Mouse (Mus musculus): ENCODE data around the gene Gtf3c2.

- peak; percentile 79 for TF ChIP-seq POLR2A (IDR thresholded peaks at IDR 0.05; ENCODE audit: low read depth, low read length)
- TF ChIP-seq SMC3 (IDR thresholded peaks at IDR 0.05; ENCODE audit: low read depth, low read length), result no peak
- peak; percentile 62; the same call in 1 of the 2 replicates for TF ChIP-seq UBTF (IDR thresholded peaks at IDR 0.05; ENCODE audit: low read depth, low read length)
- no peak for TF ChIP-seq ZNF384 (IDR thresholded peaks at IDR 0.05; ENCODE audit: low read depth, low read length)
- TF ChIP-seq TBP (conservative IDR thresholded peaks at IDR 0.05; ENCODE audit: low read depth, low read length), result peak; percentile 76; the same call in 1 of the 2 replicates
- peak; percentile 99 for TF ChIP-seq ELF1 (IDR thresholded peaks at IDR 0.05; ENCODE audit: low read depth, low read length)
Observed at GRCm38 (mm10) chr5:31201742-31202590, 22.0 kb upstream of the Gtf3c2 start, which contains the start of gene Zfp513.

All from CH12.LX (cell line).